Mouse (Mus musculus): ENCODE results near the gene Tmem163. TPM values are rescaled to one million over a fixed set of nuclear protein-coding genes. Genes with fewer than 3 reads are reported as not detected.

The Tmem163 gene
- polyA plus RNA-seq, 1 experiment, result 1.0 TPM

- 71% methylated on average over 2 of the region's 2 CpGs for WGBS
- Histone ChIP-seq H3K4me1 (ENCODE audit: control insufficient read depth, insufficient read depth, insufficient read length, low read length) (no peaks in the 10 kb centered on the region), H3K36me3 (ENCODE audit: control insufficient read depth, insufficient read depth, low read length) (no peaks in the 10 kb centered on the region), H3K27me3 (ENCODE audit: control insufficient read depth, insufficient read depth, low read length) (no peaks in the 10 kb centered on the region), H3K27ac (ENCODE audit: insufficient read depth, low read depth, low read length) (no peak overlapping the region), H3K4me3 (ENCODE audit: low read depth, low read length) (no peak overlapping the region)
- TF ChIP-seq CTCF (IDR thresholded peaks at IDR 0.05; ENCODE audit: extremely low read depth, insufficient read length, insufficient replicate concordance, low read depth, low read length), result no peak
- TF ChIP-seq POLR2A (IDR thresholded peaks at IDR 0.05; ENCODE audit: low read depth, low read length), result no peak
Observed at GRCm38 (mm10) chr1:127651564-127651963, 27.8 kb downstream of the Tmem163 start.

- TF ChIP-seq POLR2A (IDR thresholded peaks at IDR 0.05; ENCODE audit: low read depth, low read length) (no peak), CTCF (IDR thresholded peaks at IDR 0.05; ENCODE audit: extremely low read depth, insufficient read length, insufficient replicate concordance, low read depth, low read length) (no peak)
Observed at GRCm38 (mm10) chr1:127642976-127643769, 36.2 kb downstream of the Tmem163 start.

GRCm38 (mm10) chr1:127637917-127638316 is 41.4 kb downstream of the Tmem163 start:
- 36% methylated on average over 2 of the region's 2 CpGs for WGBS
- Histone ChIP-seq H3K36me3 (ENCODE audit: control insufficient read depth, insufficient read depth, low read length) (no peaks in the 10 kb centered on the region), H3K27ac (ENCODE audit: insufficient read depth, low read depth, low read length) (no peak overlapping the region), H3K27me3 (ENCODE audit: control insufficient read depth, insufficient read depth, low read length) (no peaks in the 10 kb centered on the region), H3K4me1 (ENCODE audit: control insufficient read depth, insufficient read depth, insufficient read length, low read length) (no peaks in the 10 kb centered on the region), H3K4me3 (ENCODE audit: low read depth, low read length) (no peak overlapping the region)
- TF ChIP-seq POLR2A (IDR thresholded peaks at IDR 0.05; ENCODE audit: low read depth, low read length) (no peak), CTCF (IDR thresholded peaks at IDR 0.05; ENCODE audit: extremely low read depth, insufficient read length, insufficient replicate concordance, low read depth, low read length) (no peak)

More at GRCm38 (mm10) chr1:127642976-127643769, 36.2 kb downstream of the Tmem163 start:
- no peak overlapping the region for H3K4me3 ChIP-seq (ENCODE audit: low read depth, low read length)
- no peaks in the 10 kb centered on the region for H3K36me3 ChIP-seq (ENCODE audit: control insufficient read depth, insufficient read depth, low read length)
- 77% methylated on average over 12 of the region's 12 CpGs for WGBS
- H3K27me3 ChIP-seq (ENCODE audit: control insufficient read depth, insufficient read depth, low read length), result no peaks in the 10 kb centered on the region
- H3K27ac ChIP-seq (ENCODE audit: insufficient read depth, low read depth, low read length), result no peak overlapping the region
- H3K4me1 ChIP-seq (ENCODE audit: control insufficient read depth, insufficient read depth, insufficient read length, low read length), result no peaks in the 10 kb centered on the region

- Histone ChIP-seq H3K27ac (ENCODE audit: insufficient read depth, low read depth, low read length) (no peak overlapping the region), H3K27me3 (ENCODE audit: control insufficient read depth, insufficient read depth, low read length) (no peaks in the 10 kb centered on the region), H3K4me1 (ENCODE audit: control insufficient read depth, insufficient read depth, insufficient read length, low read length) (no peaks in the 10 kb centered on the region), H3K36me3 (ENCODE audit: control insufficient read depth, insufficient read depth, low read length) (no peaks in the 10 kb centered on the region), H3K4me3 (ENCODE audit: low read depth, low read length) (no peak overlapping the region)
- TF ChIP-seq CTCF (IDR thresholded peaks at IDR 0.05; ENCODE audit: extremely low read depth, insufficient read length, insufficient replicate concordance, low read depth, low read length), result no peak
- TF ChIP-seq POLR2A (IDR thresholded peaks at IDR 0.05; ENCODE audit: low read depth, low read length), result no peak
- 63% methylated on average over 7 of the region's 7 CpGs for WGBS
Observed at GRCm38 (mm10) chr1:127627151-127627550, 52.2 kb downstream of the Tmem163 start.

- Histone ChIP-seq H3K36me3 (ENCODE audit: control insufficient read depth, insufficient read depth, low read length) (no peaks in the 10 kb centered on the region), H3K27me3 (ENCODE audit: control insufficient read depth, insufficient read depth, low read length) (no peaks in the 10 kb centered on the region), H3K4me3 (ENCODE audit: low read depth, low read length) (no peak overlapping the region), H3K27ac (ENCODE audit: insufficient read depth, low read depth, low read length) (no peak overlapping the region), H3K4me1 (ENCODE audit: control insufficient read depth, insufficient read depth, insufficient read length, low read length) (no peaks in the 10 kb centered on the region)
- TF ChIP-seq CTCF (IDR thresholded peaks at IDR 0.05; ENCODE audit: extremely low read depth, insufficient read length, insufficient replicate concordance, low read depth, low read length) (no peak), POLR2A (IDR thresholded peaks at IDR 0.05; ENCODE audit: low read depth, low read length) (no peak)
- 38% methylated on average over 5 of the region's 5 CpGs for WGBS
Observed at GRCm38 (mm10) chr1:127625577-127626362, 53.6 kb downstream of the Tmem163 start.

- Histone ChIP-seq H3K27ac (ENCODE audit: insufficient read depth, low read depth, low read length) (no peak overlapping the region), H3K4me1 (ENCODE audit: control insufficient read depth, insufficient read depth, insufficient read length, low read length) (no peaks in the 10 kb centered on the region), H3K27me3 (ENCODE audit: control insufficient read depth, insufficient read depth, low read length) (no peaks in the 10 kb centered on the region), H3K4me3 (ENCODE audit: low read depth, low read length) (no peak overlapping the region), H3K36me3 (ENCODE audit: control insufficient read depth, insufficient read depth, low read length) (no peaks in the 10 kb centered on the region)
- 58% methylated on average over 5 of the region's 5 CpGs for WGBS
- TF ChIP-seq POLR2A (IDR thresholded peaks at IDR 0.05; ENCODE audit: low read depth, low read length), result no peak
- TF ChIP-seq CTCF (IDR thresholded peaks at IDR 0.05; ENCODE audit: extremely low read depth, insufficient read length, insufficient replicate concordance, low read depth, low read length), result no peak
Observed at GRCm38 (mm10) chr1:127622349-127622748, 57.0 kb downstream of the Tmem163 start.

GRCm38 (mm10) chr1:127619036-127619435 is 60.3 kb downstream of the Tmem163 start:
- WGBS, result 79% methylated on average over 6 of the region's 6 CpGs
- TF ChIP-seq CTCF (IDR thresholded peaks at IDR 0.05; ENCODE audit: extremely low read depth, insufficient read length, insufficient replicate concordance, low read depth, low read length) (no peak), POLR2A (IDR thresholded peaks at IDR 0.05; ENCODE audit: low read depth, low read length) (no peak)
- Histone ChIP-seq H3K36me3 (ENCODE audit: control insufficient read depth, insufficient read depth, low read length) (no peaks in the 10 kb centered on the region), H3K4me3 (ENCODE audit: low read depth, low read length) (no peak overlapping the region), H3K4me1 (ENCODE audit: control insufficient read depth, insufficient read depth, insufficient read length, low read length) (no peaks in the 10 kb centered on the region), H3K27me3 (ENCODE audit: control insufficient read depth, insufficient read depth, low read length) (no peaks in the 10 kb centered on the region), H3K27ac (ENCODE audit: insufficient read depth, low read depth, low read length) (no peak overlapping the region)

Data from small intestine, adult 2 months (tissue).